Mouse (Mus musculus): Measurements from ENCODE around the gene Sult2a5.

Sult2a5 gene

DNA sequence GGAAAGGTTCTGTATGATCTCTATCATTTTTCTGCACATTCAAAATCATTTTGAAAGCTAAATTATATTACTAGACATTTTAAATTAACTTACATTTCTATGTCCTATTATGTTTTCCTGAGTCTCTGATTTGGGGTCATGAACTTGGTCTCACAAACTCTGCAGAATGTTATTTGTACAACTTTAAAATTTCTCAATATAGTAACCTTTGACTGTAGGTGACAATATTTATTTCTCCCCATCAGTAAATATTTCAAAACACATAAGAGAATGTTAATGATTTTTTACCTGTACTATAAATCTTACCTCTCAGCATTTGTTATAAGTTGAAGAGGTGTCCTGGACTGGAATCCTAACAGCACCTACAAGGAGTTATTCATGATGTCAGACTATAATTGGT, at the start of gene Sult2a5:
TSS of gene Sult2a5 (plus strand) at position 301 of the 400 bp plus-strand sequence.
- no peak for DNase-seq (ENCODE audit: low spot score)
